Mouse (Mus musculus) kidney, adult 9 months (tissue): ENCODE measurements at regions not wholly inside any gene's neighbourhood (a gene's known extent, or its start where the extent isn't known, plus 50 kb on each side); places are given as distances from the start of the nearest gene placed in this dataset.

Experiments used
- DNase-seq: peaks from one replicate; pipeline ENCODE4 v3.0.0; 2022

DNA sequence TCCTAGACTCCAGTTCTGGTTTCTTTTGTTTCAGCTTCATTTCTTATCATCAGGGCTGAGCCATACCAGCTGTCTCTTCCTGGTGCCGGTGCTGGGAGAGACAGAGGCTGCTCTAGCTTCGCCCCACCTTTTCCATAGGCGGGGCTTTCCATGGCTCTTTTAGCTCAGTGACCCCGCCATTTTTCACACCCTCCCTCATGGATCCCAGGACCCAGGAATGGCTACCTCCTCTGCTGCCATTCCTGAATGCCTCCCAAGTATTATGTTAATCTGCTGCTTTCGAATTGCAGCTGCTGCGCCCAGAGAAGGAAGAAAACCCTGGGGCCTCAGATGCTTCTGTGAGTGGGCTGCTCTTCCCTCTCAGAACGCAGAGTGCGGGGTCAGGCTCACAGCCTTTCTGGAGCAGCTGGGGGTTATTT is 214.9 kb downstream of the Pik3r1 start:
- no peak for DNase-seq

DNA sequence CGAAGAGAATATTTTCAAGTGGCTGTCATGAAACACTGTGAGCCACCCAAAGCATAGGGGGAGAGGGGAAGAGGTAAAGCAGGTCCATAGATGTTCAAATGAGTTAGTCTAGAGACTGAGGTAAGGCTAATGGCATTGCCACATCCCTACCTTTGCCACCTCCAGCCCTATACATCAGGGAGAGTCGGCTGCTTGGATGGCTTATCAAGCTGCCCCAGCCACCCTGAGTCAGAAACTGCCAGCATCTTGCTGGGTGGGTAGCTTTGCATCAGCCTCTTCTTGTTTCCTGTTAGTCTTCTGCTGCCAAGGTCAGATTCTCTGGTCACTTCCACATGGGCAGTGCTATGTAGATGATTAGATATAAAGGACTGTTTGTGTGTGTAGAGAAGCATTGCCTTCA is 215.6 kb downstream of the Pik3r1 start:
- no peak for DNase-seq

DNA sequence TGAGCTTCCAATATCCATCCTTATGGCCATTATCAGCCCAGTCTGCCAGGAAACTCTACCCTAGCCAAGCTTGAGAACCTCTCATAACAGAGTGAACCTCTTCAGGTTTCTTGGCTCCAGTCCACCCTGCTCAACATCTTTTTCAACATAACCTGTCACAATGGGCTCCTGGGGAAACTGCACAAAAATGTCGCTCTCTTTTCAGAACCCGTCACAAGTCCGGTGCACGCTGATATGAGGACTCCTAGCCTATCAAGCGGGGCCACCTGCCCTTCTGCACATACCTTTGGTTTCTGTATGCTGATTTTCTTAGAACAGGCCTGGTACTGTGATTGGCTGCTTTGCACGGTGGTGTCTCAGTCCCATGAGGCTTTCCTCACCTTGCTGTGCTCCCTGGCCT is 216.9 kb downstream of the Pik3r1 start:
- no peak for DNase-seq

DNA sequence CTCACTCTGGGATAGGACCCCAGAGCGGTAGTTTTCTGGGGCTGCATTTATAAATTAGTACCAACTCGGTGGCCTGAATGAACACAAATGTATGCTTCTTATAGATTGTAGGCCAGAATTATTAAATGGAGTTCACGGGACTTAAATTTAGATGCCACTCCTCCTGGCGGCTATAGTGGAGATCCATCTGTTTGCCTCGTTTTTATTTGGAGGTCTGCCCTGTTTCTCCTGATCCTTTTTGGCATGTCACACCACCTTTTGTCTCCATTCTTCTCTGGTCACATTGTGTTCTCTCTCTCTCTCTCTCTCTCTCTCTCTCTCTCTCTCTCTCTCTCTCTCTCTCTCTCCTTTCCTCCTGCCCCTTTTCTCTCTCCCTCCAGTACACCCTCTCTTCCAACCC is 217.5 kb downstream of the Pik3r1 start:
- DNase-seq: no peak

DNA sequence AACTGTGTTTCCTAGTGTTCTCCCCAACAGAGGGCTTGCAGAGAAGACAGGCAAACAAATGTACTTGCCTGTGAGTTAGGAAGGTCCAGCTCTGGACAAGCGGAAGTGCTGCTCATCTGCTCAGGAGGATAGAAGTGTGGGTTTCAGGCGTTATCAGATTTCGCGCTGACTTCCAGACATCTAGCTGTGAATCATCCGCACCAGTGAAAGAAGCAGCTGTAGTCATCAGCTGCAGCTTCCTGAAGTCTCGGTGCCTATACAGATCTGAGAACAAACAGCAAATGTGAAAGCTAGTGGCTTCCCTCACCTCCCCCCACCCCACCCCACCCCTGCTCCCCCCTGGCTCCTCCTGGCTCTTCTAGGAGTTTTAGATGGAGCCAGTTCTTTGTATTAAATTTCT is 220.1 kb downstream of the Pik3r1 start:
- no peak for DNase-seq

DNA sequence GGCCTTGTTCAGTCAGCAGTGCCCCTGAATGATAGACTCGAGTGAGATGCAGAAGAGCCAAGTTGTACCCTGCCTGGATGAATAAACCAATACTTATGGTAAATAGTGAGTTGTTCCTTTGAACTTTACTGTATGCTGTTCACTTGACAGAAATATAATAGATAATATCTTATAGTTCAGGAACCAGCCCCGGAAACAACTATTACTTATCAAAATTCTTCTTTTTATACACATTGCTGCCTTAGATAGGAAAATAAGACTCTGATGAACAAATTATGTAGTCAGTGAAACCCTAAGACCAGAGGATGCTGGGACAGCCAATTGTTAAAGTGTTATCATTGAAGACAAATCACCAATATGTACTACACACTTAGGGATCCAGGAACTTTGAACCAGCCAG is 220.7 kb downstream of the Pik3r1 start:
- no peak for DNase-seq

DNA sequence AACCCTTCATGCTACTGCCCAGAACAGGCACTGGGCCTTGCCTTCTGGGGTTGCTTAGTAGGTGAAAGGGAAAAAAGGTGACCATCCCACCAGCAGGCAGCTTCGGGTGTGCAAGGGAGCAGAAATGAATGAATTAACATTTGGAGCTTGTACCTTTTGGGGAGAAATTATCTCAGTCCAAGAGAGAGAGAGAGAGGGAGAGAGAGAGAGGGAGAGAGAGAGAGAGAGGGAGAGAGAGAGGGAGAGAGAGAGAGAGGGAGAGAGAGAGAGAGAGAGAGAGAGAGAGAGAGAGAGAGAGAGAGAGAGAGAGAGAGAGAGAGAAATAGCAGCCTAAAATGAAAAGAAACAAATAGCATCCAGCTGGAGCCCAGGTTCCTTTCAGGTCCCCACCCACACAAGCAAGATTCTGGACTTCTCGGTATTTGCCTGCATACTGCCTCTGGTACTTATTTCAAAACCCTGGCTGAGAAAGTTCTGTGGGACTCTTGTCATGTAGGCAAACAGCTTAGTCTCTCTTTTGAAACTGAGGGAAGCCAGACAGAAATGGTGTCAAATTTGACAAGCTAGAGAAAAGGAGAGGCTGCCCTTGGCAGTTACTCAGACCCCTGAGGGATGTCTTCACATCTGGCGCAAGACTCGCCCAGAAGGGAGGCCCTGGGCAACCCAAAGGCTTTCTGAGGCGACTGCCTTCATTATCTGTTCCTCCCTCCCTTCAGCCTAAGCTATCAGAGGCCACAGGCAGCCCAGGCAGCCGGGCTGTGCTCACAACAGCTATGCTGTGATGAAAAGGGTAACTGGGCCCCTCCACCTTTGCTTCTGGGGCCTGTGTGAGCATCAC is 222.5 kb downstream of the Pik3r1 start:
- DNase-seq: no peak

DNA sequence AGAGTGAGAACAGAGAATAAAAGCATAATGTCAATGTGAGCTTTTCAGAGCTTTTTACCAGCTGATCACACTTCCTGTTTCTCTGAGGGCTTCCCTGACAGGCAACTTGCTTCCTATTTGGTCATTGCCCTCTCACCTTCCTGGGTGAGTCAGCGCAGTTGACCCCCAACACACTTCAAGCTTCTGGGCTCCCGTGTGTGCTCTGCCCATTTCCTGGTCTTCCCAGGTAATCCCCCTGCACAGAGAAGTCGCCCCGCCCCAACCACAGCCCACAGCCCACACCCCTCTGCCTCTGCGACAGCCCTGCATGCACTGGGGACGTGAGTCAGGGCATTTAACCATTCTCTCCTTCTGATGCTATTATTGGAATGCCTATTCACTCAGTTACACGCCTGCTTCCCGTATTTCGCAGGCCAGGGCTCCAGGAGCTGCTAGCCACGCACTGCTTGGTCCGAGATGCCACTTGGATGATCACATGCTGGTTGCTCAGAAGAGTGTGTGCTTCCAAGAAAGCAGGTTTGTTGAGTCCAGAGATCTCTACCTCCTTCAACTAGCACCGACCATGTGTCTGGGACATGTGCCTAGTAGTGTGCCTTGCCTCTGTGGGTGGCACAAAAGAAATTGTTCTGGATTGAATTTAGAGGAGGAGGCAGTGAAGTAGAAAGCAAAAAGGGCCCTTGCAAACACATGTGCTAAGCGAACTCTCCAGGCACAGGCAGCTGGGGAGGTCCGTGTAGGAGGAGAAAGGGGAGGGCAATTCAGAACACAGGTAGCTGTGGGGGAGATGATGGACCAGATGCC is 227.4 kb downstream of the Pik3r1 start:
- no peak for DNase-seq

DNA sequence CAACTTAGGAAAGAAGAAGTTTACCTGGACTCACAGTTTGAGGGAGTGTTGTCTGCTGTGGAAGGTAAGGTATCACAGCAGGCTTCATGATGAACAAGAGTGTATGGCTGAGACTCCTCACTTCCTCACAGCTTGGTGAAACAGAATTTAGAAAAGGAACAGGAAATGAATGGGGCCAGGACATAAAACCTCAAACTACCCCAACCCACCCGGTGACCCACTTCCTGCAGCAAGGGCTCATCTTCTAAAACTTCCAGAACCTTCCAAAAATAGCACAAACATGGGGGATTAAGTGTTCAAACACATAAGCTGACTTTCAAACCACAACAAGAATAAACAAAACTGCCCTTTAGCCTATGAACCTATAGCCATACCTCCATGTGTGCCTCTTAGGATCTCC is 229.9 kb downstream of the Pik3r1 start:
- no peak for DNase-seq

DNA sequence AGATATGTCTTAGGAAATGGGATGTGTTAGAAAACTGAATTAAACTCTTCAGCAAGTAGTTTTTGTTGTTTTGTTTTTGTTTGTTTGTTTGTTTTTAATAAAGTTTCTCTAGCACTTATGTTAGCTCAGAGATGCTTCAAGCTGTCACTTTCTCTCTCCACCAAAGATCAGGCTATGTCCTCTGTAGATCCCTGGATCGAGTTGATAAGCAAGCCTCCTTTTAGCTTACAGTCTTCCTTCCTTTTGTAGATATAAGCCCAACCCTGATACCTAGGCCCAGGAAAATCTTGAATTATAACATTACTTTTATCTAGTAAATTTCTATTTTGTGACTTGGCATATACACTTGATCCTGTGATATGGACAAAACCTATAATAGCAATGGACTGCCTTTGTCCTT is 232.0 kb downstream of the Pik3r1 start:
- no peak for DNase-seq

DNA sequence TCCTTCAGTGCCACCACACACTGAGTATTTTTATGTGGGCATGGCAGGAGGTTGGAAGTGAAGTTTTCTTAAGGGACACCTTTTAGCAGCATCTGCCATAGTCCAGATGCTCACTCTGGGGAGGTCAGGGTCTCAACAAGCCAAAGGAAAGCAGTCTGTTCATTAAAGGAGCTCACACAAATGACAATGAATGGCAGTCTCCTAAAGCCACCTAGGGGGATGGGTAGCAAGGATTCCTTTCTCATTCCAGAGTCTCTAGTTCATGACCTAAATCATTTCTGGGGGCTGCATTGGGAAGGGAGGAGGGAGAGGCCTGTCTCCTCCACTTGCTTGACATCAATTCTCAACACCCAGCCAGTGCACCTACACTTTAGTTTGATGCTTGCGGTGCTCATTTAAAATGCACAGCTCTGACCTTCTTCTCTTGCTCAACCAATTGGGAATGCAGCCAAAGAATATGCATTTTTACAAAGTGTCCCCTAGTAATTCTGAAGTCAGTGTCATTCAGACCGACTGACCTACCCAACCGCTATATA is 232.6 kb downstream of the Pik3r1 start:
- DNase-seq: no peak

DNA sequence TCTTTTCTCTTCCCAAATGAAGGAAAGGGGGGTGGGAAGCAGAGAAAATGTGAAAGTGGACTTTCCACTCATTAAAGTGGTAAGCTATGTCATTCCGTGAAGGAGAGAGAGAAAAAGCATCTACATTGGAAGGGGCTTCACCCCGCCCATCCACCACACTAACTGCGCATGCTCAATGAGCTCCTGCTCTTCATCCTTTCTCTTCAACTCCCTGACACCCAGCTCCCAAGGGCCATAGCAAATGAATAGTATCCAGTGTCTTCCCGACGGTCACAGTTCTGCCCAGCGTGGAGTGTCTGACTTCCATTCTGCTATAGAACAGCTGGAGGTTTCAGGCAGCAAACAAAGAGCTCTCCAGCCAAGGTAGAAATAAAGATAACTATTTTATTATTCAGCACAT is 233.5 kb downstream of the Pik3r1 start:
- DNase-seq: no peak

DNA sequence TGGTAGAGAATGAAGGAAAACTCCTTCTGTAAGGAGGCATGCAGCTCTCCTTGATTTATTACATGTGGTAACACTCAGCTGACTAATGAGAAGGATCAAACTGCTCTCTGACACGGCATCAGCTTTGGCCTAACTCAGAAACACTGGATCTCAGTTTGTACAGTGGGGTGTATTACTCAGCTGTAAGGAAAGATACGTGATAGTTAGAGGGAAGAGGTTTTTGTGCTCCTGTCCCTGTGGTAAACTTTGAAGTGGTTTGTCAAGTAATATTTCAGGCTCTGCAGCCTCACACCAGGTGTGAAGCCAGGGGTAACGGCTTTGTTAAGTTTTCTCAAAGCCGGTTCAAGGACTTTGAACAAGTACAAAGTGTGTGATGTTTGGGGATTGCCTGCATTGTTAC is 235.1 kb downstream of the Pik3r1 start:
- no peak for DNase-seq

DNA sequence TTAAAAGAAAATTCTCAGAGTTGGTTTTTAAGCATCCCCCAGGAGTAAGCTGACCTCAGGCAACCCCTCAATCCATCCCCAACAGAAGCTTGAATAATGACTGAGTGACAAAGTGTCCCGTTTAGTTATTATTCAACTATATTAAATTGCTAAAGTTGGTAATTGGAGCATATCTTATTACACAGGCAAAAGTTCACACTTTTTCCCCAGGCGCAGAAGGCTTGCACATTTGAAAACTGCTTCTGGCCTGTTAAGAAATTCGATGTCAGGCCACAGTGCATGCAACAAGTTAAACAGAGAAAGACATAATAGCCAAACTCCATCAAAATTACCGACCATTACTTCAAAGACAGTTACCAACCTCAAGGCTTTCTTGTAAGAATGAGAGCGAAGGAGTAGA is 240.3 kb downstream of the Pik3r1 start:
- DNase-seq: peak; percentile 61

DNA sequence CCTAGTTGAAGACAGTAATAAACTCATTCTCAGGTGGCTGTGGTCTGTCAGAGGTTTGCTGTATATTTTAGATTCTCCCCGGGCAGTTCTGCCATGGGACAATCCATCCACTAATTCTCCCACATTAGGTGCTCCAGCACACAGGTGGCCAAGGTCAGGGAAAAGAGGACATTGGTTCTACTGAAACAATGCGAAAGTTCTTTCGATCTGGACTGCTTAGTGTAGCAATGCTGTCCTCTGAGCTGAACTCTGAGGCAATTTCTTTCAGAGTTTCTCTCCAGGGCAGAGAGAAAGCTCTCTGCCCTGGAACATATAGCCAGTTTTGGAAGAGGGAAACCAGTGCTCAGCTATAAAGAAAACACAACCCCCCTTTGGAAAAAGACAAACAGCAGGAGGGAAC is 243.2 kb downstream of the Pik3r1 start:
- no peak for DNase-seq

DNA sequence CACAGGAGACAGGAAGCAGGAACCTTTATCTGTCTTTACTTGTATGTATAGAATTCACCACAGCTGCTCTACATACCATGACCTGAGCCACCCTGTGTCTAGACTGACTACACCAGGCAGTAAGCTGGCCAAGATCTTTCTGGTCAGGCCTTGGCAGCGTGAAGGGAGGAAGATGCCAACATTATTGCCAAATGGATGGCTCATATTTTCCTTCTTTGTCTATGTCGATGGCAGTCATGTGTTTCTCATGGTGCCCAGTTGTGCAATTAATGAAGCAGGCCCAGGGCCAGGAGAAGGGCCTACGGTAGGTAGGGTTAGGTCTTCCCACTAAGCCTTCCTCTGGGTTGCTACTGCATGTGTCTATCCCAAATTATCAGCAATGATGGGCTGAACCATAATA is 243.8 kb downstream of the Pik3r1 start:
- DNase-seq: peak; percentile 28

DNA sequence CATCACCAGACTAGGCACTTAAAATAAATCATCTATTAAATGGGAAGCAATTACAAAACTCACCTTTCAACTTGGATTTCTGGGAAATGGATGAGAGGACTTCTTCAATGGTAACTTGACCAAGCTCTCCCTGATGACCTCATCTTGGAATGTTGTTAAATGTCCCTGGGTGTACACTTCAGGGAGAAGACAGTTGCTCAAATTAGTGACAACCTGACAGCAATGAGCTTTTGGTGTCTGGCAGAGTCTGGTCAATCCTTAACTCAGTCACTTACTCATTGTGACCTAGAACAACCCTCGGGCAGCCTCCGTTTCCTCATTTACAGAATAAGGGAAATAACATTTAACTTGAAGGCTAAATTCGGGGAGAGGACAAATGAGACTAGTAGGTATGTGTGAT is 244.5 kb downstream of the Pik3r1 start:
- peak; percentile 73 for DNase-seq

DNA sequence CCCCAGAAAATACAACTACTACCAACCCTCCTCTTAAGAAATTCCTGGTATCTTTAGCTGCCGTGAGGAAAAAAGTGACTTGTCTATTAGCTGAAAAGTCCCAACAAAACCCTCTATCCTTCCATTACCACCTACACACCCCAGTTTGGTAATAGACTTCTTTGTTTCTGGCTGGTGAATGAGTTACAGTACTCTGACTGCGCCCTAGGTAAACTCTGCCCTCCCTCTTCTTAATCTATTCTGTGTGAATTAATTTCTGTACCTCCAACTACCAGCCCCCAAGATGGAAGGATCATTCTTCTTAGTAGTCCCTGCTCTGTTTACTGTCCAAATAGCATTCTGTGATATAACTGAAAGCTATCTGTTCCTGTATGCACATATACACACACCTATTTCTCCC is 245.4 kb downstream of the Pik3r1 start:
- DNase-seq: peak; percentile 17

DNA sequence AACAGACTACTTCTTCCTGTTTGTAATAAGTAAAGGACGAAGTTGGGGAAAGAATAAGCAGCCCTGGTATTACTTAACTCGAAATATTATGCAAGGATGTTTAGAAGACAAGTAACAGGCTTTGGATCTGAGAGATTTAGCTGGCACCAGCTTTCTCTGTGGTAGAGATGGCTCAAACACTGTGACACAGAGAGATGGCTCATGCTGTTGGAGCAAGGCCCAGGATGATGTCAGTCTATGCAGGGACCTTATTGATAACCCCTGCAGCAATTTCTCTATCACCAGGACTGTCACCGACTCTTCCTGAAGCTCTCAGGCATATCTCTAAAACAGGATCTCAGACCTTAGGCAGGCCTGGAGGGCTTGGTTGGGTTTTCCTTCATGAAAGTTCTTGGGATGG is 254.7 kb downstream of the Pik3r1 start:
- no peak for DNase-seq

DNA sequence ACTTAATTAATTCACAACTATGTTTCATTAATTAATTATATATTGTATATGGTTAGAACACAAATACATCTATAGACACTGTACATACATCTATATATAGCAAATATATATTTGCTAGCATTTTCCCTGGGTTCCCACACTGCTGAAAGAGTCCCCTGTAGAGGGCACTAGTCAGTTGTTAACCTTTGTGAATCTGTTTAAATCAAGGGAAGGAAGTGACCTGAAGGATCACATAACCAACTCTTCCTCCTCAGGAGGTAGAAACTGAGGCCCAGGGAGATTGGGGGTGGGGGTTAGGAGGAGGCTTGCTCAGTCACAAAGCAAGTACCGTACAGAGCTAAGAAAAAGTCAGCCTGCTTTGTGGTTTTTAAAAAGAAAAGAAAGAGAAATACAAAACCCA is 258.1 kb downstream of the Pik3r1 start:
- peak; percentile 56 for DNase-seq

DNA sequence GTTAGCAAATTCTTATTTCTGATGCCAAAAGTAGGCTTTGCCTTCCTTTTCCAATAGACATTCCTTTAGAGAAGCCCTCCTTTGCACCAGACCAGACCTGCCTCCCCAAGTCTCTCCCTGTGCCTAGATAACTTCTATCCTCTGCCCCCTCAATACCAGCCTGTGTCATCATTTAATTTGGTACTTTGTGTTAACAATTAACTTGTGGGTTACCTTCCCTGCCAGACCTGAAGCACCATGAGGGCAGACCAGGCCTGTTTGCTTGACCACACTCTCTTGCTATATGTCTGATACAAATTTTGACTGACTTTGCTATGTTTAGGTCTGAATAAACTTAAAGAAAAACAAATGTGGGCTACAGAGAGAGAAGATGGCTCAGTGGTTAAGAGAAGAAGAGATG is 259.7 kb downstream of the Pik3r1 start:
- peak; percentile 52 for DNase-seq

DNA sequence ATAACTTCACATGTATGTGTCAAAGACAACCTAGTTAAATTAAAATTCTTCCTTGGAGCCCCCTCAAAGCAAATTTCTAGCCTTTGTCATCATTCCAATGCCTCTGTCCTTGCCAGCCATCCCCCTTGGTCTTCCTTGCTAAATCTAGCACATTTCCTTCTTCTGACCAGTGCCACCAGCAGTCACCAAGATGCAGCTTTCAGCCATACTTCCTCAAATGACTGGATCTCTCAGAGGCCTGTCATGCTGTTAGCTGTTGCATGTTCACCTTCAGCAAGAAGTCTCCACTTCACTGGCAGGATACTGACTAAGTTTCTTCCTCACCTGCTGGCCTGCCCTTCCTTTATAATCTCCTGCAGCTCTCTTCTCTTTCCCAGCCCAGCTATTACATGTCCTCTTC is 261.3 kb downstream of the Pik3r1 start:
- DNase-seq: no peak

DNA sequence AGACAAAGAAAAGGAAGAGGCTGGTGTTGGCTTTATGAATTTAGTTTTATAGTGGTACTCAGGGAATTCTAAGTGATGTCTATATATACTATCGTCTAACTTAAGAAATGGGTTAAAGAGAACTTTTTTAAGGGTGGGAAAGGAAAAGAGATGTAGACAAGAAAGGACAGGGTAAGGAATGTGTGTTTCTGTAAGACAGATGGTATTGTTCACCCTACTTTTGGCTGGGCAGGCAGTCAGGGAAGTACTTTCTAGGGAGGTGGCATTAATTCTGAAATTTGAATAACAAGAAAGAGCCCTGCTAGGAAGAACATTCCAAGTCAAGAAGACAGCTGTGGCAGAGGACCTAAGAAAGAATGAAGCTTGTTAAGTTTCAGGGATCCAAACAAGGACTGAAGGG is 263.0 kb downstream of the Pik3r1 start:
- no peak for DNase-seq

DNA sequence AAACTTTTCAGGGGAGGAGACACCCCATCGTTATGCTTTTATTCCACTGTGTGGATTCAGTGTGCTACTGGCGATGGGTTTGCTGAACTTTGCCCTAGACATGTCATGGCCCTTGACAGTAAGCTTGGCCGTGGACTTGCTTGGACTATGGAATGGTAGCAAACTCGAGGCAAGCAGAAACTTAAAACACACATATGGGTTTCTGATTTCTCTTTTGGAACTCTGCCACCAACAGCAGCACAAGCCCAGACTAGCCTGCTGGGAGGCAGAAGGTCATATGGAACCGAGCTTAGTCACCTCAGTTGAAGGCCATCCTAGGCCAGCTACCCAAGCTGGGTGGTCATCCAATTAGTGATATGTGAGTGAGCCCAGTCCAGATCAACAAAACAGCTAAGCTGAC is 263.8 kb downstream of the Pik3r1 start:
- DNase-seq: peak; percentile 33
